Mouse (Mus musculus) yolk sac, embryonic 10.5 days (tissue): ENCODE results near the gene Nup50.

Source experiments
- DNase-seq: peaks from one replicate; pipeline ENCODE4 v3.0.0-alpha.2; 2017; ENCODE audit warnings: low spot score

Nup50 gene

GRCm38 (mm10) chr15:84989771-84990170 is 66.6 kb downstream of the Nup50 start:
- DNase-seq: no peak
